Mouse (Mus musculus) cortical plate, adult 2 months (tissue): Measurements from ENCODE around the gene Fosl1.

Experiments
- CTCF ChIP-seq: fragments of 200-500 bp; IDR thresholded peaks from 2 replicates; pipeline ENCODE4 v1.5.1; 2011; ENCODE audit warnings: mild to moderate bottlenecking, control low read depth, low read length; ENCODE audit not compliant: insufficient read depth; ENCODE audit errors: extremely low read depth
- POLR2A ChIP-seq: fragments of 200-500 bp; IDR thresholded peaks from 2 replicates; pipeline ENCODE4 v1.6.1; 2011; ENCODE audit warnings: mild to moderate bottlenecking, low read length, control low read depth; ENCODE audit not compliant: insufficient read depth; ENCODE audit errors: extremely low read depth

- TF ChIP-seq CTCF (no peak), POLR2A (no peak)
Measured at GRCm38 (mm10) chr19:5431911-5432464, 15.4 kb upstream of the Fosl1 start.
